Mouse (Mus musculus): ENCODE measurements around the gene Ccsap. TPM values are rescaled to one million over a fixed set of nuclear protein-coding genes. Genes with fewer than 3 reads are reported as not detected.
A peak's percentile ranks its signal among the peaks of the same experiment; 100 is the strongest.

Ccsap gene
- polyA plus RNA-seq, 1 experiment from 2014 or later, result 7.3 TPM

DNA sequence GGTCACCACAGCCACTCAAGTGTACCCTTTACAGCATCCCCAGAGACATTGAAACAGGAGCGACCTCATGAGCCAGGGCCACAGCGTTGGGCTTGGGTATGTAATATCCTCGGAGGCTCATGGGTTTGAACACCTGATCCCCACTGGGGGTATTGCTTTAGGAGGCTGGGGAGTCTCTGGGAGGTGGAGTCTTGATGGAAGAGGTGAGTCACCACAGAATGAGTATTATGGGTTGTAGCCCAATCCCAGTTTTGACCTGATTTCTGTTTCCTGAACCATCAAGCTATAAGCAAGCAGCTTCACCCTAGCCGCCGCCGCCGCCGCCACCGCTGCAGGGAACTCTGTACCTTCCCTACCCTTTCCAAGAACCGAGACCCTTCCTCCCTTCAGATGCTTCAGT is 14.0 kb downstream of the Ccsap start:
- no peaks in the 10 kb centered on the region for H3K9me3 ChIP-seq
- peaks cover 33% of the 10 kb centered on the region for H3K36me3 ChIP-seq
- H3K4me1 ChIP-seq (replicated peaks), result peaks cover 18% of the 10 kb centered on the region; the same call in 1 of the 2 replicates
- WGBS, result 90% methylated on average over 10 of the region's 10 CpGs
- H3K4me3 ChIP-seq, result no peak overlapping the region
- DNase-seq (ENCODE audit: low spot score), result no peak
- H3K27ac ChIP-seq, result no peak overlapping the region
- no peaks in the 10 kb centered on the region for H3K27me3 ChIP-seq (ENCODE audit: insufficient read depth, poor library complexity, severe bottlenecking)

DNA sequence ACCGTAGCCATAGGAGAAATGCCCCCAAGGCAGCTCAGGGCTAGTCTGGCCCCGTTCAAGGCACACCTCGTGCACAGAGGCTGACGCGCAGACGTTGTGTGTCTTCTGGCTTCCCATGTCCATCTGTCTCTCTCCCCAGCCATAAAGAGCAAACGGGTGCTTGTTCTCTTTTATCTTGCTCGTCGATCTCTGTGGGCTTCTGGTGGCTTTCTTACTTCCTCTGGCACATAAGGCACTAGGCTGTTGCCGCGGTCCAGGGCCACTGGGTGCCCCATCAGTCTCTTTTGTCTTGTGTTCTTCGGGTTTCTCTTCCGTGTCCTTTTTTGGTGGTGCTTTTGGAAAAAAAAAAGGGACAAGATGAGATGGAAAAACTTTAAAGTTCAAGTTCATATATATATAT is 14.9 kb downstream of the Ccsap start:
- 95% methylated on average over 13 of the region's 13 CpGs for WGBS
- no peaks in the 10 kb centered on the region for H3K27me3 ChIP-seq (ENCODE audit: insufficient read depth, poor library complexity, severe bottlenecking)
- H3K9me3 ChIP-seq, result no peaks in the 10 kb centered on the region
- H3K4me3 ChIP-seq, result no peak overlapping the region
- no peak for DNase-seq (ENCODE audit: low spot score)
- H3K27ac ChIP-seq, result peak overlapping the region; percentile 35; the same call in 1 of the 2 replicates
- H3K4me1 ChIP-seq (replicated peaks), result peaks cover 18% of the 10 kb centered on the region; the same call in 1 of the 2 replicates
- peaks cover 34% of the 10 kb centered on the region for H3K36me3 ChIP-seq

DNA sequence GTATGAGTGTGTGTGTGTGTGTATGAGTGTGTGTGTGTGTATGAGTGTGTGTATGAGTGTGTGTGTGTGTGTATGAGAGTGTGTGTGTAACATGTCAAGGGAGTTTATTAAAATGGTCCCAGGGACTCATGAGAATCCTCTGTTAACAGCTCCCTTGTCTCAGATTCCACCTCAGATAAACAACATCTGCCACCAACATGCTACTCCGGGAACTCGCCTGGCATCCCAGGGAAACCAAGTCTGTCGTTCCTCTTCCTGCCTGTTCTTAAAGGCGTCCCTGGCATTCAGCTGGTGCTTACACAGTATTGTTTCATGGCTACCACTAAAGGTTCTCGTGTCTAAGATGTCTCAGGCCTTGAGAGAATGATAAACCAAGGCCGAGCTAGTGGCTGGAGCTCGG is 15.7 kb downstream of the Ccsap start:
- no peaks in the 10 kb centered on the region for H3K27me3 ChIP-seq (ENCODE audit: insufficient read depth, poor library complexity, severe bottlenecking)
- H3K27ac ChIP-seq, result no peak overlapping the region
- peaks cover 18% of the 10 kb centered on the region; the same call in 1 of the 2 replicates for H3K4me1 ChIP-seq (replicated peaks)
- peaks cover 38% of the 10 kb centered on the region for H3K36me3 ChIP-seq
- no peaks in the 10 kb centered on the region for H3K9me3 ChIP-seq
- no peak for DNase-seq (ENCODE audit: low spot score)
- H3K4me3 ChIP-seq, result no peak overlapping the region
- 78% methylated on average over 7 of the region's 7 CpGs for WGBS

GRCm38 (mm10) chr8:123842086-123842485 is 17.9 kb downstream of the Ccsap start:
- Histone ChIP-seq H3K27ac (no peak overlapping the region), H3K27me3 (ENCODE audit: insufficient read depth, poor library complexity, severe bottlenecking) (no peaks in the 10 kb centered on the region), H3K36me3 (peaks cover 59% of the 10 kb centered on the region), H3K4me1 (replicated peaks) (peaks cover 7% of the 10 kb centered on the region; the same call in 1 of the 2 replicates), H3K4me3 (no peak overlapping the region), H3K9me3 (no peaks in the 10 kb centered on the region)
- DNase-seq (ENCODE audit: low spot score), result no peak
- WGBS, result 89% methylated on average over 12 of the region's 12 CpGs

- Histone ChIP-seq H3K27me3 (ENCODE audit: insufficient read depth, poor library complexity, severe bottlenecking) (no peaks in the 10 kb centered on the region), H3K4me1 (replicated peaks) (no peaks in the 10 kb centered on the region; the same call in 1 of the 2 replicates), H3K36me3 (peaks cover 71% of the 10 kb centered on the region), H3K4me3 (no peak overlapping the region), H3K27ac (no peak overlapping the region), H3K9me3 (no peaks in the 10 kb centered on the region)
- WGBS, result 92% methylated on average over 15 of the region's 15 CpGs
- DNase-seq (ENCODE audit: low spot score), result no peak
Observed at GRCm38 (mm10) chr8:123840578-123841345, 19.2 kb downstream of the Ccsap start.

DNA sequence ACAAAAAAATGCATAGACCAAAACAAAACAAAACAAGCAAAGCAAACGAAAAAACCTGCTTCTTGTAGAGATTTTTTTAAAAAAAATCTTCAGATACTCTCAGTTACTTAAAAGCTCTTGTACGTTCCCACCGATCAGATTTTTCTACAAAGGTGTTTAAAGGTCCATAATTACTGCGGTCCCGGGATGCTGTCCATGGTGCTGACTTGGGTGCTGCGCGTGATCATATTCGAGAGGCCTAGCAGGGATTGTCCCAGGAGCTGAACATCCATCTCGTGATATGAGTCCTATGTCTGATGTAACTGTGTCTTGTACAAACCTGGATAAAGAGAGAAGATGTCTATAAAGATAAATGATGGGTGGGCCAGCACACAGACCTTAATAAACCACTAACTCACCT is 21.5 kb downstream of the Ccsap start:
- no peak for DNase-seq (ENCODE audit: low spot score)
- Histone ChIP-seq H3K4me3 (no peak overlapping the region), H3K9me3 (no peaks in the 10 kb centered on the region), H3K27me3 (ENCODE audit: insufficient read depth, poor library complexity, severe bottlenecking) (no peaks in the 10 kb centered on the region), H3K4me1 (replicated peaks) (no peaks in the 10 kb centered on the region), H3K27ac (no peak overlapping the region), H3K36me3 (peaks cover 82% of the 10 kb centered on the region)
- WGBS, result 75% methylated on average over 9 of the region's 9 CpGs

DNA sequence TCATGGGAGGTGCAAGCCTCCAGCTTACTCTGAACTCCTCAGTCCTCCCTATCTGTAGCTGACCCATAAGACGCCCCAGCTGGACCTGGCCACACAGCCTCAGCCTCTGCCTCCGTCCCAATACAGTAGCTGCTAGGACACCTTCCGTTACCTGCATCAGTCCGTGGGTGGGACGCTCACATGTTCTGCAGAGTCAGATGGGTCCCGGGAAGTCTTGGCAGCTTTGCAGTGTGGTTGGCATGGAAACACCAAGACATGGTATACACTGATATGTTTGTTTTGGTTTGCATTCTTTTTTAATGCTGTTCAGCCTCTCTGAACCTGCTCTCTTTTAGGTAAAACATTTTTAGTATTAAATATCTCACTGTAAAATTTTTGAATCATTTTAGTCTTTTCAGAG is 23.7 kb downstream of the Ccsap start:
- H3K36me3 ChIP-seq, result peaks cover 86% of the 10 kb centered on the region
- H3K27ac ChIP-seq, result no peak overlapping the region
- H3K4me3 ChIP-seq, result no peak overlapping the region
- no peaks in the 10 kb centered on the region for H3K27me3 ChIP-seq (ENCODE audit: insufficient read depth, poor library complexity, severe bottlenecking)
- H3K9me3 ChIP-seq, result no peaks in the 10 kb centered on the region
- no peak for DNase-seq (ENCODE audit: low spot score)
- no peaks in the 10 kb centered on the region for H3K4me1 ChIP-seq (replicated peaks)
- WGBS, result 91% methylated on average over 6 of the region's 6 CpGs

DNA sequence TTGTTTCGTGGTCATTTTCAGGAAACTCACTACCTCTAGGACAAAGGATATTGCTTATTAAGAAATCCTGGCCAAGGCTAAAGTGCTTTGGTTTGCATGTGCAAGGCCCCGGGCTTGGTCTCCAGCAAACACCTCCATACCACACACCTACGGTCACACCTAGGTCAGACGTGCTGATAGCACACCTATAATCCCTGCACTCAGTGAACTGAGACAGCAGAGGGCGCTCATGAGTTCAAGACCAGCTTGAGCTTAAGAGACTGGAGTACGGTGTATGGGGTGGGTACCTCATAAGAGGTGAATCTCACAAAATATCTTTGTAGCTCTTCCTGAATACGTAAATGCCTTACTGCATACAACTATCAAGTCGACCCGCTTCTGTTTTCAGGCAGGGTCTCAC is 24.6 kb downstream of the Ccsap start:
- DNase-seq (ENCODE audit: low spot score), result peak; percentile 48
- H3K27me3 ChIP-seq (ENCODE audit: insufficient read depth, poor library complexity, severe bottlenecking), result no peaks in the 10 kb centered on the region
- H3K4me3 ChIP-seq, result no peak overlapping the region
- H3K9me3 ChIP-seq, result no peaks in the 10 kb centered on the region
- WGBS, result 64% methylated on average over 9 of the region's 9 CpGs
- no peaks in the 10 kb centered on the region for H3K4me1 ChIP-seq (replicated peaks)
- no peak overlapping the region for H3K27ac ChIP-seq
- H3K36me3 ChIP-seq, result peaks cover 91% of the 10 kb centered on the region

DNA sequence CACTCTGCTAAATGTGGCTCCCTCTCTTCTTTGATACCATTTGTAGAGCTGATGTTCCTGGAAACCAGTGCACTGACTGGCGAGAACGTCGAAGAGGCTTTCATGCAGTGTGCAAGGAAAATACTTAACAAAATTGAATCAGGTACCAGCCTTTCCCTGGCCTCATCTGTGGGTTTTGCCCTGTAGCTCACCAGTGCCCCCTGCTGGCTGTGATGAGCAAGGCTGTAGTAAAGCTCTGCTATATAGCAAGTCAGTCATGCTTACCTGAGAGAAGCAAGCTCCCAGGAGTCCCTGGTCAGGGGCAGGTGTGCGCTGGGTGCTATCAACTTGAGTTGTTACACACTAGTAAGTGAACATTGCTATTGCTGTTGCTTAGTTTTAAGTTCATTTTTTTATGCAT is 27.3 kb downstream of the Ccsap start:
- no peaks in the 10 kb centered on the region for H3K9me3 ChIP-seq
- H3K27ac ChIP-seq, result no peak overlapping the region
- H3K4me3 ChIP-seq, result no peak overlapping the region
- DNase-seq (ENCODE audit: low spot score), result peak; percentile 31
- H3K4me1 ChIP-seq (replicated peaks), result no peaks in the 10 kb centered on the region
- H3K36me3 ChIP-seq, result peaks cover 99% of the 10 kb centered on the region
- H3K27me3 ChIP-seq (ENCODE audit: insufficient read depth, poor library complexity, severe bottlenecking), result no peaks in the 10 kb centered on the region
- WGBS, result 95% methylated on average over 4 of the region's 4 CpGs

DNA sequence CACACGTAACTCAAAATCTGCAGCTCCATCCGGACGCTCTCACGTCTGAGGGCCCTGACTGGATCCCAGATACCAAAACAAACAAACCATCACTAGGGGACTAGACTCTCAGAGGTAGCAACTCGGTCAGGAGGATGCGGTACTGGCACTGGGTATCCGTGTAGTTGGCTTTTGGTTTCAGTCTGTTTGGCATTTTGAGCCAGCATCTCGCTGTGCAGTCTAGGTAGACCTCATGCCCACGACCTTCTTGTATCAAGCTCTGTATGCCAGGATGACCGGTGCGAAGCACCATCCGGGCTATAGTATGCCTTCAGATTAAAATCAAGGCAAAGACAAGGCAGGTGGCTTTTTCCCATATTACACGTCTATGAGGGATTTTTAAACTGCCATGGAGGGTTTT is 32.5 kb downstream of the Ccsap start:
- Histone ChIP-seq H3K4me1 (replicated peaks) (no peaks in the 10 kb centered on the region), H3K36me3 (peaks cover 100% of the 10 kb centered on the region), H3K27me3 (ENCODE audit: insufficient read depth, poor library complexity, severe bottlenecking) (no peaks in the 10 kb centered on the region), H3K27ac (no peak overlapping the region), H3K4me3 (no peak overlapping the region), H3K9me3 (peaks cover 7% of the 10 kb centered on the region; the same call in 1 of the 2 replicates)
- WGBS, result 93% methylated on average over 13 of the region's 13 CpGs
- no peak for DNase-seq (ENCODE audit: low spot score)

- H3K4me3 ChIP-seq, result no peak overlapping the region
- no peaks in the 10 kb centered on the region for H3K4me1 ChIP-seq (replicated peaks)
- 92% methylated on average over 7 of the region's 7 CpGs for WGBS
- H3K27ac ChIP-seq, result no peak overlapping the region
- H3K36me3 ChIP-seq, result peaks cover 100% of the 10 kb centered on the region
- DNase-seq (ENCODE audit: low spot score), result no peak
- H3K9me3 ChIP-seq, result peaks cover 8% of the 10 kb centered on the region; the same call in 1 of the 2 replicates
- H3K27me3 ChIP-seq (ENCODE audit: insufficient read depth, poor library complexity, severe bottlenecking), result no peaks in the 10 kb centered on the region
Observed at GRCm38 (mm10) chr8:123826758-123827157, 33.3 kb downstream of the Ccsap start.

GRCm38 (mm10) chr8:123826001-123826400 is 34.0 kb downstream of the Ccsap start:
- DNase-seq (ENCODE audit: low spot score), result peak; percentile 32
- H3K4me1 ChIP-seq (replicated peaks), result no peaks in the 10 kb centered on the region
- H3K4me3 ChIP-seq, result no peak overlapping the region
- no peak overlapping the region for H3K27ac ChIP-seq
- H3K9me3 ChIP-seq, result peaks cover 8% of the 10 kb centered on the region; the same call in 1 of the 2 replicates
- WGBS, result 72% methylated on average over 9 of the region's 9 CpGs
- peaks cover 98% of the 10 kb centered on the region for H3K36me3 ChIP-seq
- H3K27me3 ChIP-seq (ENCODE audit: insufficient read depth, poor library complexity, severe bottlenecking), result no peaks in the 10 kb centered on the region

DNA sequence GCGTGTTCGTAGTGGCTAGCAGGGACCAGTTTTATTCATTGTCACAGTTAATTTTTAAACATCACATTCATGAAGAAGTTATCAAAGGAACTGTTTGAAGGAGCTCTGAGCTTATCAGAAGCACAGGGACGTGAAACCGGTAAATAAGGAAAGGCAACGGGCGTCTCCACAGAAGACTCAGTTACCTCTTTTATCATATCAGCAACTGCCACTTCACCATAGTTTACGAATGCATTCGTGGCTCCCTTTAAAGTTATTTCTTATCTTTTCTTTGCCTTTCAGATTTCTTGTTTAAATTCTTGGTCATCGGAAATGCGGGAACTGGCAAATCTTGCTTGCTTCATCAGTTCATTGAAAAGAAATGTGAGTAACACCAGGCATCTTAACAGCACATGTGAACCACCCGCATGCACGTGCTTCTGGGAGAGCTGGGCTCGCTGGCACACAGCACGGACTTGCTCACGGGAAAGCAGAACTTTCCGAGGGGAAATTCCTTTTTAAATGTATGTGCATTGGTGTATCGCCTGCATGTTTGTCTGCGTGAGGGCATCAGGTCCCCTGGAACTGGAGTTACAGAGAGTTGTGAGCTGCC is 36.4 kb downstream of the Ccsap start:
- Histone ChIP-seq H3K9me3 (peaks cover 8% of the 10 kb centered on the region; the same call in 1 of the 2 replicates), H3K4me1 (replicated peaks) (no peaks in the 10 kb centered on the region), H3K27me3 (ENCODE audit: insufficient read depth, poor library complexity, severe bottlenecking) (no peaks in the 10 kb centered on the region), H3K27ac (no peak overlapping the region), H3K4me3 (no peak overlapping the region), H3K36me3 (peaks cover 98% of the 10 kb centered on the region)
- 95% methylated on average over 18 of the region's 18 CpGs for WGBS
- no peak for DNase-seq (ENCODE audit: low spot score)
